Mouse (Mus musculus) embryonic fibroblast, embryonic 13.5 days (primary cell): Measurements from ENCODE around the gene Naxd.

Experiments
- CTCF ChIP-seq: IDR thresholded peaks from 2 replicates; pipeline ENCODE4 v1.5.1; 2011; ENCODE audit warnings: mild to moderate bottlenecking, control low read depth, low read length, moderate library complexity, borderline replicate concordance; ENCODE audit not compliant: insufficient read depth
- POLR2A ChIP-seq: IDR thresholded peaks from 2 replicates; pipeline ENCODE4 v1.6.1; 2011; ENCODE audit warnings: low read depth, mild to moderate bottlenecking, control low read depth, low read length, moderate library complexity

DNA sequence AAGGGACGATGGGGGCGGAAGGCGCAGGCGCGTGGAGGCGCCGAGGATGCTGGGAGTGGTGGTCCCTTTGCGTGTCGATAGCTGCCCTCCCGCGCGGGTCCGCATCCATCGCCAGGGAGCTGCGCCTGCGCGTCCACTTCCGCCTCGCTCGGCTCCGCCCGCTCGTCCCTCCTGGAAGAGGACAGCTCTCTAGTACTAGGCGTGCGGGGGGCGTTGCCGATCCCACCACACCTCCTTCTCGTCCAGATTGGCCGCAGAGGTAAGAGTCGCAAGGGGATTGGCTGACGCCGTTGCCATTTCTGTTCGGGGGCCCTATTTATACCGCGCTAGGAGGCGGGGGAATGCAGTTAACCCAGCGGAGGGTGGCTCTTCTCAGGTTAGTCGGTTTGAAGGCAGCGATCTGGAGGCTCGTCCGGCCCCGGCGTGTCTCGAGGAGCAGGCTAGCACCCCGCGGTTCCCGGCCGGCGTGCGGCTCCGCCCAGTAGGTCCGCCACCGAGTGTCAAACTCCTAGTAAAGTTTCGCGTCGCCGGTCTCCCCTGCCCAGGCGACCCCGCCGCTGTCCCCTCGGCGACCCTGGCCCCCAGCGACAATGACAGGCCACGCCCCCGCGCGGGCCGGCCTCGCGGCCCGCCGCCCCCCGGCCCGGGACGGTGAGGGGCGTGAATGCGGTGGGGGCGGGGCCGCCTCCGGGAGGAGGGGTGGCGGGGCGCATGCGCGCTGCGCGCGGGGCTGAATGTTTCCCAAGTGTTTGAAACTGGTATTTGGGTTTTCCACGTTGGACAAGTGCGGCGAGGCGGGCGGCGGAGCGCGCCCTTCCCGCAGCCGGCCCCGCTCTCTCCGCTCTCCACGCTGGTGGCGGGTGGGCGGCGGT, 58.6 kb downstream of the Naxd start:
- peak; percentile 99 for TF ChIP-seq POLR2A
- TF ChIP-seq CTCF, result no peak
